Mouse (Mus musculus) B cell, adult 2 months (primary cell): ENCODE measurements around the gene H2-Oa.

ENCODE experiments used
- DNase-seq, 2 experiments: peaks; one replicate each; pipeline ENCODE4 v3.0.0; 2022

Gene H2-Oa

DNA sequence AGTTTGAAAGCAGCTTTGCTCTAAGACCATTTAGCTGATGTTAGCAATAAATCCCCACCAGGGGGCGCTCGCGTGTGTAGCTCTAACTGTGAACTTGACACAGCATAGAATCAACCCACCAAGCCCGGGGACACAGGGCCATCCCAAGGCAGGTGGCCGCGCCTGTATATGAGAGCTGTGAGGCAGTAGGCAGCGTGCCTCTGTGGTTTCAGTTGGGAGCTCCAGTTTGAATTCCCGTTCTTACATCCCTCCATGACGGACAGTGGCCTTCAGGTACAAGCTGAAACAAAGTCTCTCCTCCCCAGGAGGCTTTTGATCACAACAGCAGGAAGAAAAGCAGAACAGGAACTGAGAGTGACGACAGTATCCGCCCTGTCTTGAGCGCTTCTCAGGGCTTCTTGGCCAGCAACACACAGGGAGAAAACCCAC, 9.5 kb downstream of the H2-Oa start:
- DNase-seq = peak; percentile 99

DNA sequence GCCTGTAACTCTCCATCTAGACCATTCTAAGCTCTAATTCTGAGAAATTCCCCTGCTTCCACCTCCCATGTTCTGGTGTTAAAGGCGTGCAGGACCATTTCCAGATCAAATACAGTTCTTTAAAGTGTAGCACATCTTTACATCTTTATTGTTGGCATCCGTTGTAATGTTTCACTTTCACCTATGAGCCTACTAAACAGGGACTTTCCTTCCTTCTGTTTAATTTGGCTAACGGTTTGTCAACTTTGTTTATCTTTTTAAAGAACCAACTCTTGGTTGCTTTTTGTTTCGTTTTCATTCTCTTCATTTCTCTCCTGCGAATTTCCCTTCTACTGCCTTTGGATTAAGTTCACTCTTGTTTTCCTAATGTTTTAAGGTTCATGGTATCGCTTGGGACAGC, 10.7 kb downstream of the H2-Oa start:
- peak in 1 of 2 experiments; percentile 42 for DNase-seq

DNA sequence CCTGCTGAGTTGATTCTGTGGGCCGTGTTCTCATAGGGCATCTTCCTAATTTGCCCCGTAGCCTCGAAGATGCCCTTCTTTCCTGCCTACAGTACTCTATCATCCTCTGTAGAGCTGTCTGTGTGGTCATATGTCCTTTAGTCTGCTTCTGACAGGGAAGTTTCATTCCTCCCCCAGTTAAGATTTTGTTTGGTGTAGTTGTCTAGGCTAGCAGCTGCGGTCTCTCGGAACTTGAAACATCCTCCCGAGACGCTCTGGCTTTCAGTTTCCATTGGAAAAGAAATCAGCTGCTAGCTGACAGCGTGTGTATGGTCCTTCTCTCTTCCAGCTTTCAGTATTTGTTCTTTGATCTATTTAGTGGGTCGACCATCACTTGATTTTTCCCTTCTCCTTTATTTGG, 12.7 kb downstream of the H2-Oa start:
- DNase-seq = no peak

DNA sequence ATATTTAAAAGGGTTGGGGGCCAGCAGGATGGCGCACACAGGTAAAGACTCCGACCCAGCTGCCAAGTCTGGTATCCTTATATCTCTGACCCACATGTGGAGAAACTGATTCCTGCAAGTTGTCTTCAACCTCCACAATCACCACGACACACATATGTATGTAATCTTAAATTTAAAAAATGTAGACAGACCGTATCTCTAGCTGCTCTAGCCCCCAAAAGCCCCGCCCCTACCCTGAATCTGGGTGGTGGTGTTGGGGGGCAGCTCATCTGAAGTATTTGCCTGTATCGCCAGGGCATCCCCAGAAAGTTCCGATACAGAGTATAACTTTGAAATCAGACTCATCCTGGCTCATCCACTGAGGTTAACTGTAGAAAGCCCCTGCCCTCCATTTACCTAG, 14.4 kb downstream of the H2-Oa start:
- no peak for DNase-seq

DNA sequence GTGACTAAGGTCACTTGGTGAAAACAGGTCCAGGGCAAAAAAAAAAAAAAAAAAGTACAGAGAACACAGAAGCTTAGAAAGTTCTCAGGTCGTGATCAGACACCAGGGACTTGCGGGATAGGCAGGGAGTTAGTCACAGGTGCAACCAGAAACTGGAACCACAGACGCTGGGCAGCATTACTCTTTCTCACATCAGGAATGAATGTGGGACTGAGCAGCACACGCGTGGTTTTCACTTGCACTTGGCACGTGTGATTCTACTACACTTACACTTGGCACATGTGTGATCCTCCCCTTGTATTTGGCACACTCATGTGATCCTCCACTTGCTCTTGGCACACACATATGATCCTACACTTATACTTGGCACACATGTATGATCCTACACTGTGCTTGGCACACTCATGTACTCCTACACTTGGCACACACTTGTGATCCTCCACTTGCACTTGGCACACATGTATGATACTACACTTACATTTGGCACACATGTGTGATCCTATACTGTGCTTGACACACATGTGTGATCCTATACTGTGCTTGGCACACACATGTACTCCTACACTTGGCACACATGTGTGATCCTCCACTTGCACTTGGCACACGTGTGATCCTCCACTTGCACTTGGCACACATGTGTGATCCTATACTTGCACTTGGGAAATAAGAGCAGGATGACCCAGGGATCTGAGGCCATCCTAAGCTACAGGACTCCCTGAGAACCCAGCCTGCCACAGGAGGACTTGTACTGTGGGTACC, 15.1 kb downstream of the H2-Oa start:
- no peak for DNase-seq

DNA sequence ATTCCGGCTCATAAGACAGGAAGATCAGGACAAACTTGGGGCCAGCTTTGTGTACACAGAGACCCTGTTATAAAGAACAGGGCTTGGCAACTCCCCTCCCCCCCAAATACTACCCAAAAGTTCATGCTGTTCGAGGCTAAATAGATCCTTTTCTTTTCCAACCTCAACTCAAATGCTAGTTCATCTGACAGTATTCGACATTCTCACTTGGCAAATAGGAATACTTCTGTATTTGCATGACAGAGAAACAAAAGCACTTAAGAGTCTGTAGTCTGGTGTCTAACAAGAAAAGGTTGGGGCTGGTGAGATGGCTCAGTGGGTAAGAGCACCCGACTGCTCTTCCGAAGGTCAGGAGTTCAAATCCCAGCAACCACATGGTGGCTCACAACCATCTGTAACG, 16.3 kb downstream of the H2-Oa start:
- no peak for DNase-seq

DNA sequence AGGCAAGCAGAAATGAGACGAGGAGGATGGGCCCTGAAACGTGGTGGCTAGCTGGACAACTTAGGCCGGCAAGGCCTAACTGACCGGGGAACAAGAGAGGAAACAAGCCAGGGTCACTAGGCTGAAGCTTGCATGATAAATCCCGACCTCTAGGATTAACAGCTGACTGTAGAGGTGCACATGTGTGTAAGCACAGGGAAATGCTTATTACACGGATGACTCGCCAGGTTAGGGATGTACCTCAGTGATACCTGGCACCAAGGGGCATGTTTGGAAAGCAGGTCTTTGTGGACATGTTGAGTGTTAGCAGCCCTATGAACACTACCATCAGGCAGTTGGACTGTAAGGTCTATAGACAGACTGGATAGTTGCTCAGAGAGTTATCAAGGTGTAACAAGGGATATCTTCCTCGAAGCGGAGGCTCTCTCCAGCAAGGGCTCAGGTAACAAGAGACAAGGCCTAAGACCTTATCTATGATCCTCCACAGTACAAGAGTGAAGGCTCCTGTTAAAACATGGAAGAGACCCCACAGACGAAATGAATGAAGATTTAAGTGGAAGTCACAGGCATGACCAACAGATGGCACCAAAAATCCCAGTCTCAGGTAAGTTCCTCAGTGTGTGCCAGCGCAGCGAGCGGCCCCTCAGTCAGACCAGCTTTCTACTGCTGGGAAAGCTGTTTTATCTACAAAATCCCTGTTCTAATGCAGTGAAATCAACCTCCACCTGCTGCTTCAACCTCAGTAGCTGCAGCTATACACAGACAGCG, 17.1 kb downstream of the H2-Oa start:
- DNase-seq = peak; percentile 48 to 52

DNA sequence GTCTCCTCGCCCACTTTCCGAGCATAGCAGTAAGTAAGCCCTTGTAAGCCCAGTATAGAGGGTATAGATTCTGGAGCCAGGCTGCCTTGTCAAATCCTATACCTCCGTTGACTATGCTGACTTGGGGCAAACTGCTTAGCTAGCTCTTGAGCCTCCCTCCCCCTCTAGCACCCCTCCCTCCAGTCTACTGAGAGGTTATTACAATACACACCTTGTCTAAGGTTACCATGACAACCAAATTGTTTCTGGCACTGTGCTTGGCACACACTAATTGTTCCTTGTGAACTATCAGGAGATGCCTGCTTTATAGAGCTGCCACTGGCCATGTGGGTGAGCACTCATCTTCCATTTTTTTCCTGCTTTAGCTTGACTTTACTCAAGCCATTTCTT, 17.7 kb downstream of the H2-Oa start:
- DNase-seq = no peak

DNA sequence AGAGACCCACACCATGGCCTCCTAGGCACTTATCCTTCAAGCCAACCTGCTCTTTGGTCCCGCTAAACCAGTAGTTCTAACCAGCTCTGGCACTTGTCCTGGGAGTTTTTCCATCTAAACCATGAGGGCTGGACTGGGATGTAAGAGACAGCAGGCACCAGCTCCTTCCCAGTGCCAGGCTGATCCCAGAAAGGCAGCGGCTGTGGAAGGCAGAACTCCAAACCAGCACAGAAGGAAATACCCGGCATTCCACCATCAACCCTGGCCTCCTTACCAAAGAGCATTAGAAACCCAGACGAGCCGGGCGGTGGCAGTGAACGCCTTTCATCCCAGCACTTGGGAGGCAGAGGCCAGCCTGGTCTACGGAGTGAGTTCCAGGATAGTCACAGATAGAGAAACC, 18.2 kb downstream of the H2-Oa start:
- no peak for DNase-seq

DNA sequence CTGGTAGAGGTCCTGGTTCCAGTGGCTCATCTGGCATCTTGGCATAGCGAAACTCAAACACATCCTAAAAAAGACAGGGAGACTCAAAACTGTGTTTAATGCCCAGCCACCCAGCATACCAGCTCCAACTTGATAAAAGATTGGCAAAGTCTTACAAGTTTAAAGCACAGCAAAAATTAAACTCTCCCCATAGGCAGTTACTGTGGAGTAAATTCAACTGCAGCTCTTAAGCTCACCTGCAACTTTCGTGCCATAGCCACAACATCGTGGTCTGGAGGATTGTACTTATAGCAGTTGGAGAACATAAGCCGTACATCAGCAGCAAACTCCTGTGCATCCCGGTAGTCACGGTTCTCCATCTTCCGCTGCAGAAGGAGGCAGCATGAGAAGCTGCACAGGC, 22.0 kb downstream of the H2-Oa start:
- DNase-seq = no peak

DNA sequence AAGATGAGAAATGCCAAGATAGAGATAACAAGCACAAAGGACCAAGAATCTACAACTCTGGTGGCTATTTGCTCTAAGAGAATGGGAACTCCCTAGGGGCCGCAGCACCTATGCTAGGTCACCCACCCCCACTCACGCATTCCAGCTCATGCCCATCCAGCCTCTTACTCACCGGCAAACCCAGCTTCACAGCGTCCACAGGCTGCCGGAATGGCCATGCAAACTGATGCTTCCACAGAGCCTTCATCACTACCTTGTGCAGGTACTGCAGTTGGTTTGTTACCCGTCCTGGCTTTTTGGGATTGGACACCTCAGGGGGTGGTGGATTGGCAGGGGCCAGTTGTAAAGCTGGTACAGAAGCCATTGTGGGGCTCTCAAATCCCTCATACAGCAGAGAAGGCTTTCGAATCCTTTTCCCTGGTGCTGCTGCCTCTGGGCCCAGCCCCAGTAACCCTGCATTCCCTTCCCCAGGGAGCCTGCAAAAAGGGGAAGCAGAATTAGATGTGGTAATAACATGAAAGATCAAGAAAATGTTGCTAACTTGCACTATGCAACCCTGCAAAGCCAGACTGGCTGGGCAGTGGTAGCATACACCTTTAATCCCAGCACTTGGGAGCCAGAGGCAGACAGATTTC, 24.7 kb downstream of the H2-Oa start:
- DNase-seq = peak; percentile 68 to 72

DNA sequence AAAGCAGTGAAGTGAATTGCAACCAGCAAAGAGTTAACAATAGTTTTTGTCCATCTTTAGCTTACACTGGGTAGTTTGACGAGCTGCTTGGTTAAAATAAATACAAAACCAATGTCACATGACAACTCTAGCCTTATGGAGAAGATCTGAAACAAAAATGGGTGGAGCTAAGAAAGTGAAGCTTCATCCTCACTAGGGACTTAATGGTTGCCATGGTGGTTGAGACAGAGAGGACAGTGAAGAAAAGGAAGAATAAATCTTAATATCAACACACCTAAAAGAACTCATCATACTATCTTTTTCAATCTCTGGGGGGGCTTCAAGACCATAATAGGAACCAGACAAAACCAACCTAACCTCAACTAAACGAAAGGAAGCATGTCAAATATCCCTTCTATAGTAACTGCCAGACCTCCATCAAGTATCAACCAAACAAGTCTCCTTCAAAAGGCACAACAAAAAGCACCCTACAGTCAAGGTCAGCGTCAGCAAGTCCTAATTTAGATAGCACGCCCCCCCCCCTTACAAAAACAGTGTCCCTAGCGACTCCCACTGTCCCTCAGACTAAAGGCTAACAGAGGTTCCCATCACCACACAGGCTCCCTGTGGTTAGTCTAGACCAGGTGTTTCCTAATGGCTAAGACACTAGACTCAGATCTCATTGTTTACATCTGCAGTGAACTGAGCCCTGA, 25.4 kb downstream of the H2-Oa start:
- DNase-seq = no peak

DNA sequence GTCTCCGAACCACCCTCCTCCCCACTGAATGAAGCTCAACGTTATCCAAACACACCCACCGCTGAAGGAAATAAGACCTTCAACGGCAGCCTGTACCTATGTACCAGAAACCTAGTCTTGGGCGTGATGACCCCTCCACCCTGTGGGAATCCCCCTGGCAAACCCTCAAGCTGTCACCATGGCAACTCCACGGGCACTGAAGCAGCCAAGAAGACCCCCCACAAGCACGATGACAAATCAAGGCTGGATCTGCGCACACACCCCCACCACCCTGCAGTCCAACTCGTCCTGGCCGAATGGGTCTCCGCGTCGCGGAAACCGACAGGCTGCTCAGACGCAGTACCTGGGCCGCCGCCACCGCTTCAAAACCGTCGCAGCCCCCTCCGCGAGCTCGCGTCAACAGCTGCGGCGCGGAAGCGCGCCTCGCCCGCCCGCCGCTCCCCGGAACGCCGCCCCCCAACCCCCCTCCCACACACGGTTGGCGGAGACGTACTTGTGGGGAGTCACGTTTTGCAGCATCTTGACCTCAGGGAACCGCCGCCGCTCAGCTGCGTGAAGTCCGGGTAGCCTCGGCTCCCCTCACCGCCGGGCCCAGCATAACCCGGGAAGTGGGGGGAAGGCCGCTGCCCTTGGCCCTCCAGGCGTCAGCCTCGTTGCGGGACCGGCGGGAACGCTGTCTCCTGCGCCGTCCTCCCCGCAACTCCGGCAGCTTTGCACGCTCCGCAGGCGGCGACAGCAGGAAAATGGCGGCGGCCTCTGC, 26.2 kb downstream of the H2-Oa start:
- DNase-seq = peak; percentile 62 to 65

DNA sequence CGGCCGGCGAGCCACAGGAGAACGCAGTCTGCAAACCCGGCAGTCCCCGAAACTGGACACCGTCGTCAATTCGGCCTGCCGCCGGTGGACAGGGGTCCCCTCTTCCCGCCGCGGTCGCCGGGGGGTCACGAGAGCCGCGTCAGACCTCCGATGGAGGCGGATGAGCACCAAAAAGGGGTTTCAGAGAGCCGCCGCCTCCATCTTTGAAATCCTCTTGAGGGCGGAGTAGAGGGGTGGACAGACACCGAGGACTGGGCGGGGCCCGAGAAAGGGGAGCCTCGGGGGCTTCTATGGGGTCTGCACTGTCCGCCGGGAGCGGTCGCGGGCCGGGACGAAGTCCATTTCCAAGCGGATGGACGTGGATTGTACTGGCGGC, 26.7 kb downstream of the H2-Oa start:
- DNase-seq = no peak

DNA sequence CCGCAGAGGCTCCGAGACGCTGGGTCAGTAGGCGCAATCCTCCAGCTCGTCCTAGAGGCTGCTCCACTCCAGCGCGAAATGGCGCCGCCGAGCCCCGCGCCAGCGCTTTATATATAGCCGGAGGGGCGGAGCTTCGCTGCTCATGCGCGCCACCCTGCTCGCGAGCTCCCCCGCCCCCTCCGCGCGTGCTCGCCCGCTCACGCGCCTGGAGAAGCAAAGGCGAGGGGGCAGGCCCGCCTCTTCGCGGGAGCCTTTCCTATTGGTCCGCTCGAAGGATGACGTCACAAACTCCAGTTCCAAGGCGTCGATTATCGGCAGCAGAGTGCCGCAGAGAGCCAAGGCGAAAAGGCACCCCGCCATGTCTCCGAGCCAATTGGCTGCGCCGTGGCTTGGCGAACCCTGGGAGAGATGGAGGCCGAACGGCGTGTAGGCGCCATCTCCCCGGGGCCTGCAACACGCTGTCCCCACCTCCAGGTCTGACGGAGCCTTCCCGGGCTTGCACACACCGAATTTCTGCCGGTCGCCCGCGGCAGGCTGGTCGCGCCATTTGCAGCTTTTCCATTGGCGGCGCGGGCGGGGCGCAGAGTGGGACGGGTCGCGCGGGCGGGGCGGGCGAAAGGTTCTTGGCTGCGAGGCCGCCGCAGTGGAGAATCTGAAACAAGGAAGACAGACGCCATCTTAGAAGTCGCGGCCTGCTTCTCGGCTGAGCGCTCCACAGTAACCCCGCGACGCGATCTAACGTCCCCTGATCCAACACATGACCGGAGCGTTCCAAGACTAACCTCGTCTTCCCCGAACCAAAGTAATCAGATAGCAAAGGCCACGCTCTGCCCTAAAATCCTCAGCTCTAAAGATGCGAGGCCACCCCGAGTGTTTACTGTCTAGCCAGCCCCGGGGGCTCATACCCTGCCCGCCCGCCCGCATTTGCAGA, 27.4 kb downstream of the H2-Oa start, which contains the start of gene H2-DMa:
TSS of gene H2-DMa (plus strand) at position 293 of the 931 bp plus-strand sequence.
- DNase-seq = peak; percentile 98 to 99

DNA sequence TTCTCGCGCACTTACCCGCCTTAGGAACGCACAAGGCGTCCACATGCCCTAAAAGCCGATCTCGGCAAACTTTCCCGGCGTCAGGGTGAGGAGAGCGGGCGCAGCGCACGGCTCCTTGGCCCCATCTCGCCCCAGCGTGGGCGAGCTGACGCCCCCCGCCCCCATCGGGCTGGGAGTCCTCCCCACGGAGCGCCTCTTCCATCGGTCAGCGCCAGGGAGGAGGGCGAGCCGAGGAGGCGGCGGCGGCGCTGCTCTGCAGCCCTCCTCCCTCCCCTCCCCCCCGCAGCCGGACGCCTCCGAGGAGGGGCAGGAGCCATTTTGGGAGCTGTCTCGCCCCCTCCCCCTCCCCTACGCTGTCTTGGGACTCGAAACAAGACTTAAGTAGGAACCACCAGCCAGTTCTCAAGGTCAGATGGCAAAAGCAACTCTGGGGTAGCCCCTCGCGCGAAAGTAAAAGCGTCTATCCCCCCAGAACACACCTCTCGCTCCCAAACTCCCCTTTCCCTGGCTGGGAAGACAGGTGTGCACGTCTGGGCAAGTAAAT, 28.1 kb downstream of the H2-Oa start:
- peak; percentile 77 to 78 for DNase-seq

DNA sequence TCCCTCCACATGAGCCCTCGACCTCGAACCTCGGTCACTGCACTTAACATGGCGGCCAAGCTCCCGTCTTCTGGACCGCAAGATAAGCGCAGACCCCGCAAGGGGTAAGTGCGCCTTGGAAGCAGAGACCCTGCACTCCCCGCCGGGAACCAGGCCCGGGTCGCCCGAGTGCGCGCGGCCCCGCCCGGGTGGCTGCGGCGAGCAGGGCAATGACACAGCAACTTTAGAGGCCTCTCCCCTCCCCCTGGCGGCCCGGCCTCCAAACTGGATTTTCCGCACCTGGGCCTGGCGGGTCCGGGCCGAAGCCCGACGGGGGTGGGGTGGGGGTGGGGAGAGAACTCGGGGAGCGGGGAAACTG, 28.7 kb downstream of the H2-Oa start:
- peak; percentile 81 to 82 for DNase-seq

DNA sequence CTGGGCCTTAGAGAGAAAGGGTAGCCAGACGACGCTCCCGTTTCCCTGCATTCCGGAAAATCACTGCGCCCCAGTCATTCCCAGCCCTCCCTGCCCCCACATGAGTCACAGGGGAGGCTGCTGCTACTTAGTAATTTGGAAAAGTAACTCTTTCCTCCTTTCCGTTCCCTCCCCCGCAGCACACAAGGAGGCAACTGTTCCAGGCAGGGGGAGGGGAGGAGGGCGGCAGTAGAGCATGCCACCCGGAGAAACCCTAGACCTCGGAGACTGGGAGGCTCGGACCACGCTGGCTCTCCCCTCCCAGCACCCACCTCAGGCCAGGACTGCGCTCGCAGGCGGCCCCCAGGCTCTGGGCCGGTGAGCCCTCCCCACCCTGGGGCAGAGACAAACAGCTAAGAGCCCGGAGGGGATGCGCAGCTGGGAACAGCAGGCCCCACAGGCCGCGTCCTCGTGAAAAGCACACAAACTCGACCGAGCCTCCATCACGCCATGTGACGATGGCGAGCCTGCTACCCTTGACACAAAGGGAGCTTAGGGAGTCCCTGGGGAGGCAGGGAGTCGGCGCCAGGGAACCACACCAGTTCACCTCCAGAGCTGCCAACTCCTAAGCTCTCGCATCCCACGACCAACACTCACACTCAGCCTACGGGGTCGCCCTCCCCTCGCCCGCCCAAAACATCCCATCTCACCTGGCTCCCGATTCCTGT, 29.2 kb downstream of the H2-Oa start:
- peak; percentile 65 to 70 for DNase-seq

DNA sequence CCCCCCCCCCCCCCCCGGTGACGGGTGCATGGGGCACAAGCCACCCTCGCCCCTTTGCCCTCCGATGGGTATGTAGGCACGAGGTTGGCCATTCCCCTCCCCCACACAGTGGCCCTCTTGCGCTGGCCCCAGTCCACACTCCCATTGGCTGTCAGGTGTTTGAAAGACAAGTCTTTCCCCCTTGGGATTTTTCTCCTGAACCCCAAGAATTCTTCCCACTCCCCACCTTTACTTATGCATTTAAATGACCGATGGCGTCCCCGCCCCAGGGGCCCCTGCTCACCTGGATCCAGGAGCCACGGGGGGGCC, 29.7 kb downstream of the H2-Oa start:
- peak in 1 of 2 experiments; percentile 67 for DNase-seq

DNA sequence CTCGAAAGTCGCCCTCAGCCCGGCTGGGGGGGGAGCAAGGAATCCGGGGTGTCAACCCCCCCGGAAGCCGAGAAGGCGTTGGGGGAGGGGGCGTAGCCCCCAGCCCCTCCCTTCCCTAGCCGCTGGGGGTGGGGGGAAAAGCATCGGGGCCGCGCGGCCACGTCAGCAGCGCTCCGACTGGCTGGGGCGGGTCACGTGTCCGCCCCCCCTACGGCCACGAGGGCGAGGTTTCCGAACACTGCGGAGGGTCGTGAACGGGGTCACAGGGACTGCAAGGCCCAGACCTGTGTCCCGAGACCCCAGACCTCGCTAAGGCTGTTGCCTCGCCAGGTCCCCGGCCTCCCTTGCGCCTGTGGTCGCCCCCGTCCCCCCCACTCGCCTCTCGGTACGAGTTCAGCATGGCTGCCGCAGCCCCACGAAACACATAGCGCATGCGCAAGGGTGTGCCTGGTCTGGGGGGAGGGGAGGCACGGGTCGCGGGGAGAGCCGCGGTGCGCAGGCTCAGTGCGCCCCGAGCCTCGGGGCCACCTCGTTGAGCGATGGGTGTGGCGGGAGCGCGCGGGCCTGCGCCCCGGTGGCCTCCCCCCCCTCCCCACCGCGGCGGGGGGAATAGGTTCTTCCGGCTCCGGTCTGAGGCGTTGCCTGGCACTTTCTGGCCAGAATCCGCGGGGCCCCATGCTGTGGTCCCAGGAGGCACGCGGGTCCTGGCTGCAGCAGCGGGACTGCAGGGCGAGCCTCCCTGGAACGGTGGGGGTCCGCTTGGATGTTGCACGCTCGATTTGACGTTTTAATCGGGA, 30.2 kb downstream of the H2-Oa start, which contains the start of gene Brd2:
TSS of gene Brd2 (minus strand) at position 447 of the 797 bp plus-strand sequence.
- DNase-seq = peak; percentile 95 to 96
